Mouse (Mus musculus) small intestine, adult 2 months (tissue): Measurements from ENCODE around the gene Upk3a. TPM values are rescaled to one million over a fixed set of nuclear protein-coding genes. Genes with fewer than 3 reads are reported as not detected.
"Not testable (repeated sequence)": the region's sequence is repeated elsewhere in the genome, so short reads cannot be mapped to it uniquely, and the experiment has no call there.

Experiments used
- H3K27ac ChIP-seq: fragments of 200-500 bp; 2 replicates; pipeline ENCODE4 v1.5.1; 2012; ENCODE audit warnings: low read depth, low read length, control low read depth, inconsistent platforms; ENCODE audit not compliant: insufficient read depth
- H3K27me3 ChIP-seq: fragments of 200-500 bp; 2 replicates; pipeline ENCODE4 v1.6.1; 2012; ENCODE audit warnings: mild to moderate bottlenecking, moderate library complexity, low read length, inconsistent platforms; ENCODE audit not compliant: control insufficient read depth, insufficient read depth
- H3K36me3 ChIP-seq: fragments of 200-500 bp; 2 replicates; pipeline ENCODE4 v1.6.1; 2012; ENCODE audit warnings: mild to moderate bottlenecking, low read length, control low read depth, inconsistent platforms; ENCODE audit not compliant: control insufficient read depth, insufficient read depth
- H3K4me1 ChIP-seq: fragments of 200-500 bp; 2 replicates; pipeline ENCODE4 v1.6.1; 2012; ENCODE audit warnings: low read length, inconsistent platforms, mixed read lengths; ENCODE audit not compliant: control insufficient read depth, insufficient read depth, insufficient read length
- H3K4me3 ChIP-seq: fragments of 200-500 bp; 2 replicates; pipeline ENCODE4 v1.5.1; 2012; ENCODE audit warnings: low read depth, mild to moderate bottlenecking, control low read depth, inconsistent platforms, low read length, moderate library complexity
- CTCF ChIP-seq: fragments of 200-500 bp; IDR thresholded peaks from 2 replicates; pipeline ENCODE4 v1.5.1; 2012; ENCODE audit warnings: low read depth, mild to moderate bottlenecking, control low read depth, inconsistent platforms, low read length, moderate library complexity, mixed read lengths; ENCODE audit not compliant: insufficient replicate concordance, insufficient read length; ENCODE audit errors: extremely low read depth
- POLR2A ChIP-seq: fragments of 200-500 bp; IDR thresholded peaks from 2 replicates; pipeline ENCODE4 v1.6.1; 2012; ENCODE audit warnings: low read depth, mild to moderate bottlenecking, control low read depth, inconsistent platforms, low read length, moderate library complexity
- WGBS: fragments of 180-500 bp; shearing (Covaris S2); methylation state at CpG from one replicate; pipeline ENCODE4 v1.1.7; 2018; 5-methylcytosine and 5-hydroxymethylcytosine counted together
- polyA plus RNA-seq: library from polyadenylated mRNA; depleted of rRNA; stranded (reverse); fragments of >200 nt; gene quantifications from 2 replicates; pipeline ENCODE4 v1.2.3, GENCODE M21; 2012

The Upk3a gene
- polyA plus RNA-seq, 1 experiment = 6.3 TPM

GRCm38 (mm10) chr15:85031866-85032265 is 14.9 kb downstream of the Upk3a start:
- Histone ChIP-seq H3K27me3 (no peaks in the 10 kb centered on the region), H3K36me3 (no peaks in the 10 kb centered on the region), H3K27ac (peak overlapping the region; percentile 82; the same call in 1 of the 2 replicates), H3K4me3 (peak overlapping the region; percentile 51), H3K4me1 (peaks cover 30% of the 10 kb centered on the region; the same call in 1 of the 2 replicates)
- 31% methylated on average over 3 of the region's 3 CpGs for WGBS
- no peak for TF ChIP-seq CTCF
- TF ChIP-seq POLR2A = no peak

- peak overlapping the region; percentile 30 for H3K4me3 ChIP-seq
- H3K27ac ChIP-seq = 0 out of 2 replicates have a peak overlapping the region, but pooled peaks have one; percentile 10
- H3K4me1 ChIP-seq = peaks cover 23% of the 10 kb centered on the region; the same call in 1 of the 2 replicates
- H3K27me3 ChIP-seq, H3K36me3 ChIP-seq: not testable (repeated sequence)
- WGBS = 24% methylated on average over 7 of the region's 7 CpGs
Observed at GRCm38 (mm10) chr15:85033916-85034315, 17.0 kb downstream of the Upk3a start.

- Histone ChIP-seq H3K27ac (peak overlapping the region; percentile 80), H3K4me3 (peak overlapping the region; percentile 71), H3K36me3 (no peaks in the 10 kb centered on the region), H3K4me1 (peaks cover 16% of the 10 kb centered on the region; the same call in 1 of the 2 replicates), H3K27me3 (no peaks in the 10 kb centered on the region)
- 1% methylated on average over 74 of the region's 75 CpGs for WGBS
- TF ChIP-seq POLR2A (peak; percentile 61; the same call in 1 of the 2 replicates), CTCF (0 out of 2 replicates have a peak, but pooled peaks have one; percentile 4)
Observed at GRCm38 (mm10) chr15:85036566-85037342, 19.8 kb downstream of the Upk3a start.

- no peaks in the 10 kb centered on the region for H3K36me3 ChIP-seq
- TF ChIP-seq POLR2A (no peak), CTCF (no peak)
- H3K4me1 ChIP-seq = peaks cover 17% of the 10 kb centered on the region; the same call in 1 of the 2 replicates
- 1% methylated on average over 8 of the region's 8 CpGs for WGBS
- peak overlapping the region; percentile 1; the same call in 1 of the 2 replicates for H3K27ac ChIP-seq
- peak overlapping the region; percentile 71 for H3K4me3 ChIP-seq
- no peaks in the 10 kb centered on the region for H3K27me3 ChIP-seq
Observed at GRCm38 (mm10) chr15:85037343-85037690, 20.4 kb downstream of the Upk3a start.

GRCm38 (mm10) chr15:85041546-85042225 is 24.7 kb downstream of the Upk3a start:
- Histone ChIP-seq H3K4me1 (peaks cover 9% of the 10 kb centered on the region; the same call in 1 of the 2 replicates), H3K36me3 (peaks cover 10% of the 10 kb centered on the region), H3K27me3 (no peaks in the 10 kb centered on the region), H3K4me3 (no peak overlapping the region), H3K27ac (peak overlapping the region; percentile 25)
- TF ChIP-seq CTCF (no peak), POLR2A (no peak)
- 83% methylated on average over 10 of the region's 10 CpGs for WGBS

GRCm38 (mm10) chr15:85042361-85042954 is 25.5 kb downstream of the Upk3a start:
- Histone ChIP-seq H3K36me3 (peaks cover 12% of the 10 kb centered on the region), H3K27ac (peak overlapping the region; percentile 25), H3K4me1 (peaks cover 9% of the 10 kb centered on the region; the same call in 1 of the 2 replicates), H3K27me3 (no peaks in the 10 kb centered on the region), H3K4me3 (no peak overlapping the region)
- WGBS = 49% methylated on average over 4 of the region's 4 CpGs
- no peak for TF ChIP-seq POLR2A
- TF ChIP-seq CTCF = peak; percentile 57; the same call in 1 of the 2 replicates

GRCm38 (mm10) chr15:85043116-85043515 is 26.2 kb downstream of the Upk3a start:
- Histone ChIP-seq H3K36me3 (peaks cover 18% of the 10 kb centered on the region), H3K27me3 (no peaks in the 10 kb centered on the region), H3K27ac (peak overlapping the region; percentile 23), H3K4me3 (no peak overlapping the region), H3K4me1 (peaks cover 6% of the 10 kb centered on the region; the same call in 1 of the 2 replicates)
- TF ChIP-seq CTCF (no peak), POLR2A (no peak)
- WGBS = 70% methylated on average over 5 of the region's 5 CpGs
